In the genomic region with DNA sequence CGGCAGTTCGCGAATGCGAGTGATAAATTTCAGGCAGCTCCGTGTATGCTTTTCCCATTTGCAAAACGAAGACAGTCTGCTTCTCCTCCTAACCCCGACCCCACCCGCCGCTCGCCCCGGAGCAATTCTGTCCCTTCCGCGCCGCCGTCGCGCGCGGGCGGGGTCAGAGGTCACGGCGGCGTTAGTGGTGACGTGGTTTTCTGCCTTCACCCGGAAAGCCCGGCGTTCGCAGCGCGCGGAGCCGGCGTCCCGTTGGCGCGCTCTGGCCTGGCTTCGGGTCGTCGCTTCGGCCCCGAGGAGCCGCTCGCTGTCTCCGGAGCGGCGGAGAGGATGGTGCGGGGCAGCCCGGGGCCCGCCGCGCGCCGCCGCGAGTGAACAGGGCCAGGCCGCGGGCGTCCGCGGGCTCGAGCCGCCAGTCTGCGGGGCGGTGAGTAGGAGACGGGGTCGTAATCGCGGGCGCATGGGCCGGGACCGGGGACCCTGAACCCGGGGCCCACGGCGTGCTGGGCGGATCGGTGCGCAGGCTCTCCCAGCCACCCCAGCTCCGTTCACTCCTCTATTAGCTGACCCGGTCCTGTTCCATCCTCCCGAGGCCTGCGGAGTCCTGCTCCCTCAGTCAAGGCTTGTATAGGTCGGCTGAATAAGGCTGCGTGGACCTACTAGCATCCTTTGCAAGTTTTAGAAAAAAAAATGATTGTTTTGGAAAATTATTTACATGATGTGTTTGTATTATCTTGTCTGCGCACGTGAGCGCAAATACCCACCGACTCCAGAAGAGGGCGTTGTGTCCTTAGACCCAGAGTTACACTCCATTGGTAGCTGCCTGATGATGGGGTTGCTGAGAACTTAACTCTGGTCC, we compare ENCODE assay signal across 8 mouse cellular contexts. TPM values are rescaled to one million over a fixed set of nuclear protein-coding genes. Genes with fewer than 3 reads are reported as not detected.
DNase-seq lines count a peak whose midpoint lies in the region; ATAC-seq lines count a peak whose summit lies in the region.

No protein-coding gene starts in this region.

- H3K9ac ChIP-seq in intestine, embryonic 14.5 days (ENCODE audit: low read length) = peak overlapping the region; percentile 96

- under 1% methylated on average over 88 of the region's 88 CpGs for WGBS in intestine, embryonic 14.5 days

- DNase-seq in adrenal gland, adult 2 months = peak; percentile 98
- DNase-seq in embryo, embryonic 11 days = peak; percentile 91
- peak; percentile 96 for DNase-seq in gastrocnemius, postnatal 25 days
- peak; percentile 98 for DNase-seq in intestine, embryonic 14.5 days (ENCODE audit: low spot score)
- peak; percentile 91 to 95 for DNase-seq in left cerebral cortex, postnatal 14 days (ENCODE audit: low spot score in 2 of 2)
- DNase-seq in right cerebral cortex, postnatal 14 days = peak; percentile 93
- DNase-seq in urinary bladder, postnatal 25 days (ENCODE audit: low spot score) = peak; percentile 98

- ATAC-seq in intestine, embryonic 14.5 days (replicated peaks; ENCODE audit: low FRiP score, low TSS enrichment, low read depth) = peak; percentile 86
- ATAC-seq in megakaryocyte-erythroid progenitor cell, adult 5-6 weeks (replicated peaks; ENCODE audit: low FRiP score, low TSS enrichment, poor library complexity, severe bottlenecking) = peak; percentile 64

- H3K27ac ChIP-seq in intestine, embryonic 14.5 days (ENCODE audit: low read depth) = peak overlapping the region; percentile 80

- peaks cover 2% of the 10 kb centered on the region; the same call in 1 of the 2 replicates for H3K36me3 ChIP-seq in intestine, embryonic 14.5 days (ENCODE audit: control insufficient read depth, insufficient read depth, low read length)

- intact Hi-C loops in left cerebral cortex, postnatal 14 days (cut with DNase I) = loop anchor here (5.0 kb wide), 1 partner anchor 50 kb away; a partner anchor contains a TSS

- H3K4me2 ChIP-seq in intestine, embryonic 14.5 days (ENCODE audit: low read length) = peak overlapping the region; percentile 78

- H3K27me3 ChIP-seq in intestine, embryonic 14.5 days (replicated peaks; ENCODE audit: control insufficient read depth, insufficient read depth, low read length) = no peaks in the 10 kb centered on the region

- peaks cover 16% of the 10 kb centered on the region for H3K4me1 ChIP-seq in intestine, embryonic 14.5 days (replicated peaks; ENCODE audit: control insufficient read depth, insufficient read depth, low read length)

- no peaks in the 10 kb centered on the region for H3K9me3 ChIP-seq in intestine, embryonic 14.5 days (ENCODE audit: control insufficient read depth, low read length)

- peak overlapping the region; percentile 99 for H3K4me3 ChIP-seq in intestine, embryonic 14.5 days (ENCODE audit: low read depth, low read length)

RNA-seq across cellular contexts. Expression of a gene that starts 5.5 kb away (rescaled TPM):
- 10 to 100 TPM; 66.7 to 78.7 TPM for total RNA-seq in adrenal gland, adult 2 months (2021)
- polyA plus RNA-seq in adrenal gland, adult 2 months (2012; rRNA removed) = 45.8 and 51.1 TPM in 2 replicates
- 10 to 100 TPM; 36.0 to 40.1 TPM for total RNA-seq in gastrocnemius, postnatal 25 days (2021)
- 40.6 and 45.5 TPM in 2 replicates for polyA plus RNA-seq in intestine, embryonic 14.5 days (2014; fragmentation: Nextera tagmentation; extraction: Ambion mirVana)
- 10 to 100 TPM; 35.4 to 46.8 TPM for total RNA-seq in left cerebral cortex, postnatal 14 days (2021)
- 42.5 and 48.7 TPM in 2 replicates for total RNA-seq in megakaryocyte-erythroid progenitor cell, adult 5-6 weeks (2014; fragmentation: Nextera tagmentation)
- 35.8 and 42.8 TPM in 2 replicates for total RNA-seq in megakaryocyte-erythroid progenitor cell, adult 5-6 weeks (2017)

RNA-seq across cellular contexts. Expression of a gene that starts 33.0 kb away (rescaled TPM):
- 100 to 1,000 TPM; 103 to 138 TPM for total RNA-seq in adrenal gland, adult 2 months (2021)
- 44.3 and 46.6 TPM in 2 replicates for polyA plus RNA-seq in adrenal gland, adult 2 months (2012; rRNA removed)
- total RNA-seq in gastrocnemius, postnatal 25 days (2021) = 10 to 100 TPM; 25.5 to 25.6 TPM
- 60.3 and 60.5 TPM in 2 replicates for polyA plus RNA-seq in intestine, embryonic 14.5 days (2014; fragmentation: Nextera tagmentation; extraction: Ambion mirVana)
- 10 to 100 TPM; 61.0 to 61.4 TPM for total RNA-seq in left cerebral cortex, postnatal 14 days (2021)
- total RNA-seq in megakaryocyte-erythroid progenitor cell, adult 5-6 weeks (2014; fragmentation: Nextera tagmentation) = 65.5 and 66.6 TPM in 2 replicates
- 75.7 and 125 TPM in 2 replicates for total RNA-seq in megakaryocyte-erythroid progenitor cell, adult 5-6 weeks (2017)

RNA-seq across cellular contexts. Expression of a gene that starts 33.0 kb away (rescaled TPM):
- total RNA-seq in adrenal gland, adult 2 months (2021) = 10 to 100 TPM; 25.8 to 32.3 TPM
- 8.1 and 8.2 TPM in 2 replicates for polyA plus RNA-seq in adrenal gland, adult 2 months (2012; rRNA removed)
- total RNA-seq in gastrocnemius, postnatal 25 days (2021) = 1 to 10 TPM; 8.7 to 8.8 TPM
- 31.5 and 32.4 TPM in 2 replicates for polyA plus RNA-seq in intestine, embryonic 14.5 days (2014; fragmentation: Nextera tagmentation; extraction: Ambion mirVana)
- total RNA-seq in left cerebral cortex, postnatal 14 days (2021) = 10 to 100 TPM; 15.2 to 17.2 TPM
- 23.2 and 28.4 TPM in 2 replicates for total RNA-seq in megakaryocyte-erythroid progenitor cell, adult 5-6 weeks (2014; fragmentation: Nextera tagmentation)
- 49.8 and 50.9 TPM in 2 replicates for total RNA-seq in megakaryocyte-erythroid progenitor cell, adult 5-6 weeks (2017)

RNA-seq across cellular contexts. Expression of a gene that starts 50.8 kb away (rescaled TPM):
- total RNA-seq in adrenal gland, adult 2 months (2021) = 10 to 100 TPM; 27.9 to 63.3 TPM
- polyA plus RNA-seq in adrenal gland, adult 2 months (2012; rRNA removed) = 19.7 and 32.9 TPM in 2 replicates
- 10 to 100 TPM; 71.7 to 81.0 TPM for total RNA-seq in gastrocnemius, postnatal 25 days (2021)
- 22.3 and 24.7 TPM in 2 replicates for polyA plus RNA-seq in intestine, embryonic 14.5 days (2014; fragmentation: Nextera tagmentation; extraction: Ambion mirVana)
- 10 to 100 TPM; 43.8 to 47.2 TPM for total RNA-seq in left cerebral cortex, postnatal 14 days (2021)
- 45.4 and 46.7 TPM in 2 replicates for total RNA-seq in megakaryocyte-erythroid progenitor cell, adult 5-6 weeks (2014; fragmentation: Nextera tagmentation)
- 56.0 and 60.5 TPM in 2 replicates for total RNA-seq in megakaryocyte-erythroid progenitor cell, adult 5-6 weeks (2017)

Comparison
In these comparisons a context has a peak if more than half of its experiments do, and no peak if none do; other contexts are left out.
1. Peak in every context shown above with its lines: DNase-seq, ATAC-seq, H3K4me3 ChIP-seq and H3K27ac ChIP-seq.